Mouse (Mus musculus): ENCODE results near the gene Rab11fip3.
A peak's percentile ranks its signal among the peaks of the same experiment; 100 is the strongest.

Gene Rab11fip3

DNA sequence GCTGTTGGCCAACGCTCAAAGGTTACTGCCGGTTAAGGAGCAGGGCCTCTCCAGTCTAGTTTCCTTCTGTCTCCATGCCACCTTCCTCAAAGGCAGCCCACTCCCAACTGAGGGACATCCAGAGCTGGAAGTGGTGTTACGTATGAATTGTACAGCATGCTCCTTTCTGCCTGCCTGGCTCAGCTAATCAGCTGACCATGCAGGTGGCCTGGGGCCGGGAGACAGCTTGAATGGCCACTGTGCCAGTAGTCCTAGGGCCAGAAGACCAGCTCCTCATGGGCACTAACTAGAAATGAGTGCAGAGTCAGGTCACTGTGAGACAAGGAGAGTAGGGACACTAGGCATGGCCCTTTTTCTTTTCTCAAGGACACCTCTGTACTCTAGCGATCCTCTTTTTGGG lies 116.2 kb downstream of the Rab11fip3 start:
- no peak for DNase-seq

DNA sequence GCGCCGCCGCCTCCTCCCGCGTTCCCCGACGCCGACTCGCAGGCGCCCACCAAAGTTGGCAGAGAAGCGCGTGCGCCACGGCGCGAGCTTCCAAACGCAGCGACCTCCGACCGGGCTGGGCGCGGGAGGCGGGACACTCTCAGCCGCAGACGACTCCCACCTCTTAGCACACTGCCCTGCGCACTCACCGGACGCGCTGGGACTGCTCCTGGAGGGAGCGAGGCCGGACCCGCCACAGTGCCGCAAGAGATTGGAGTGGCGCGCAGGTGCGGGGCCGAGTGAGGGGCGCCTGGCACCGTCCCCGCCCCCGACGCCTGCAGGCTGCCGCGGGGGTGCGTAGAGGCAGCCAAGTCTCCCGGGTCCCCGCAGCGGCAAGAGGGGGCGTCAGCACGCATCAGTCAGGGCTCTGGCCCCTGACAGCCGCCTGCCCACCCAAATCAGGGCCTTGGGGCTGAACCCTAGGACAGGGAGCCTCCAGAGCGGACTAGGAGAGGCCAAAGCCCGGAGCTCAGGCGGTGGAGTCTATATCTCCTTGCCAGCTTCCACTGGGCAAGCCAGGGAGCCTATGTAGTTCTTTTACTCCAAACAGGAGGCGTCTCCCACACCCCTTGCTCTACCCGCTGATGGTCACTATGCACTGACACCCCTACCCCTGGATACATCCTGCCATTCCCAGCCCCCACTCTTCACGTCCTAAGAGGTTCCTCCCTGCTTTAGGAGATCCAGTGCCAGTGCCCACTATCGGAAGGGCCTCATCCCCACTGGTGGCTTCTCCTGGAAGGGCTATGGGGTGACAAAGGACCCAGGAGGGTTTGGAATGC lies 117.3 kb downstream of the Rab11fip3 start, which contains the start of gene A930017K11Rik:
TSS of gene A930017K11Rik (minus strand) at position 763 of the 821 bp plus-strand sequence.
- DNase-seq: no peak

- DNase-seq: no peak
Measured at GRCm38 (mm10) chr17:25951225-25951802, 118.0 kb downstream of the Rab11fip3 start.

DNA sequence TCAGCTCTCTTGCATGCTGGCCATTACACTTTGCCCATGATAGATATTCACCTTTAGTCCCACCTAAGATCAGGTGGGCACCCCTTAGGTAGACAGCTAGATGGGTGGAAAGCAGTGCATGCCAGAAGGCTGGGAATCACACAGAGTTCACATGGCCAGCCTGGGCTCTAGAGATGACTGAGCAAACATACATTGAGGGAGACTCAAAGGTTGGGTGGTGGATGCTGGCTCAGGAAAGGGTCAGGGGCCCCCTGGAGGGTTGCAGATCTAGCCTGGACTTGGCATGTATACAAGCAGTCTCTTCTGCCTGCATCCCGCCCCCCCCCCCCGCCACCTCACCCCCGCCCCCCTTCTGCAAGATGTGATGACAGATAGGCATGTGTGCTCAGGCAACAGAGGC lies 118.6 kb downstream of the Rab11fip3 start:
- no peak for DNase-seq

DNA sequence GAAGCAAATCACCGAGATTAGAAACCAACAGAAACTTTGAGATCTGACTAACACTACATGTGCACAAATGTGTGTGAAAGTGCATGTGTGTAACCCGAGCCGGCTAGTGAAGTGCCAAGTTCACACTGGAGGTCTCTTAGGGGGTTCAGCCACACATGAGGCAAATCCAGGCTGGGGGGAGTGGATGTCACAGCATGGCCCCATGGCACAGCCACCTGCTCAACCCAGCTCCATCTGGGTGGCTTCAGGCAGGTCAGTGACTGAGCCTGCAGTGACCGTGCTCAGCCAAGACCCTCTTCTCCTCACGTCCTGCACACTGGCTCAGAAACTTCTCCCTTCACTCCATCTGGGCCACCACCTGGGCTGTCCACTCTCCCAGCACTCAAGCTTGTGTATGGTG lies 119.4 kb downstream of the Rab11fip3 start:
- DNase-seq: no peak

- no peak for DNase-seq
Measured at GRCm38 (mm10) chr17:25948051-25948450, 121.3 kb downstream of the Rab11fip3 start.

DNA sequence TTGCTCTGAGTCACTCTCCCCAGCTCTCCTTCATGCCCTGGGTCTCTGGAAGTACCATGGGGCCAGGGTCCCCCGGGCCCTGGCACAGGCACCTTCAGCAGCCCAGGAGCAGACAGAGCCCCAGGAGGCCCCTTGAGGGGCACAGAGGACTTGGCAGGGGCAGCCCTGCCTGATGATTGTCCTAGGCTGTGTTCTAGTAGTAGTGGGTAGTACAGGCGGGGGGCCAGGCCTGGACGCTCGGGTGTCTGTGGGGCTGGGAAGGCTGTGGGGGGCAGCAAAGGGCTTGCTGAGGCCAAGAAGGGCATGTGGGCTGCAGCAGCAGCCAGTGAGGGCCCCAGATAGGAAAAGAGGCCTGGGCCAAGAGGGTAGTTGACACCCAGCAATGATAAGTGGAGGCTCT lies 121.8 kb downstream of the Rab11fip3 start:
- DNase-seq: no peak

DNA sequence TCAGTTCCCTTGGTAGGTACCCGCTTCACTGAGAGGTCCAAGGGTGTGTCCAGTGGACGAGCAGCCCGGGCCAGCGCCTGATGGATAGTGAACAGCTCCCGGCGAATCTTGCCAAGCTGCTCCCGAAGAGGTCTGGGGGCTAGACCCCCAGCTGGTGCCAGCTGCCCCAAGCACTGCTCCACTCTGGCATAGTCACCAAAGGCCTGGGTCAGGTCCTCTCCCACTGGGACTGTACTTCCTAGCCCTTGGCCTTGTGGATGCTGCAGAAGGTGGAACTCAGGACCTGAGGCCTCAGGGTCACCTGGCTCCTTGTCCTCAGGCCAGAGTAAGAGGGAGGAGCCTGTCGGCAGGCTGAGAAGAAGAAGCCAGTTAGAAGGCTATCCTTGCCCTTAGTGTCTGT lies 122.5 kb downstream of the Rab11fip3 start:
- no peak for DNase-seq

GRCm38 (mm10) chr17:25946349-25946748 lies 123.0 kb downstream of the Rab11fip3 start:
- DNase-seq: no peak

- DNase-seq: no peak
Measured at GRCm38 (mm10) chr17:25945517-25946155, 123.7 kb downstream of the Rab11fip3 start.

DNA sequence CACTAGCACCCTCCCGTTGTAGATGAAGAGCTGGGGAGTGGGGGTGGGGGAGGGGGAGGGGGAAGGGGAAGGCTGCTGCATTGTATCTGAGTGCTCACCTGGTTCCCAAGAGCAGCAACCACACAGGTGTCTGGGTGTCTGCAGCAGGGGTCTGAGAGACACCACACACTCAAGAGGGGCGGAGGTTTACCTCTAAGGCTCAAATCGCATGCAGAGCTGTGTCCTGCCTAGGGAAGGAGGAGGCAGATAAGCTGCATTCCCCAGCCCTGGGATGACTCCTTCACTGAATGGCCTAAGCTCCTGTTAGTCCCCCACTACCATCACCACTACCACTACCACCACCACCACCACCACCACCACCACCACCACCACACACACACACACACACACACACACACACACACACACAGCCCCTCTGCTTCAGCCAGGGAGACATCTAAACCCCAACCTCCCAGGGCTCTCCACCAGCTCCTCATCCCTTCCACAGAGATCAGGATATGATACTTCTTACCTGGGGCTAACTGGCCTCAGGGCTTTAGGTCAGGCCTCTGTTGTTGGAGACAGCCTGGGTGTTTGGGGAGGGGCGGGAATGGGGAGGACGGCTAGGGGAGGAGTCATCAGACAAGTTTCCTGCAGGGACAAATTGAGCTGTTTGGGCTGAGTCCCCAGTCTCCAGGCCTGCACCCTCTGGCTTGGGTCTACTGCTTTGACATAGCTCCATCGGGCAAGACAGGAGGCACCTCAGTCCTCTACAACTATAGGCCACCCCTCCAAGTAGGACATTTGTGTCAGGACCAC lies 124.8 kb downstream of the Rab11fip3 start, which contains the start of the genes Pigq and Nhlrc4:
TSS of gene Pigq (minus strand) at position 571 of the 798 bp plus-strand sequence.
TSS of gene Nhlrc4 (minus strand) at position 596 of the 798 bp plus-strand sequence.
- no peak for DNase-seq

GRCm38 (mm10) chr17:25943769-25944168 lies 125.6 kb downstream of the Rab11fip3 start:
- no peak for DNase-seq

GRCm38 (mm10) chr17:25943221-25943620 lies 126.1 kb downstream of the Rab11fip3 start:
- no peak for DNase-seq

- DNase-seq: no peak
Measured at GRCm38 (mm10) chr17:25942597-25943151, 126.7 kb downstream of the Rab11fip3 start.

- DNase-seq: peak; percentile 84
Measured at GRCm38 (mm10) chr17:25941511-25942241, 127.7 kb downstream of the Rab11fip3 start.

Measured in lung, postnatal 14 days (tissue).